ENCODE assay signal across 25 mouse cellular contexts in the genomic region with DNA sequence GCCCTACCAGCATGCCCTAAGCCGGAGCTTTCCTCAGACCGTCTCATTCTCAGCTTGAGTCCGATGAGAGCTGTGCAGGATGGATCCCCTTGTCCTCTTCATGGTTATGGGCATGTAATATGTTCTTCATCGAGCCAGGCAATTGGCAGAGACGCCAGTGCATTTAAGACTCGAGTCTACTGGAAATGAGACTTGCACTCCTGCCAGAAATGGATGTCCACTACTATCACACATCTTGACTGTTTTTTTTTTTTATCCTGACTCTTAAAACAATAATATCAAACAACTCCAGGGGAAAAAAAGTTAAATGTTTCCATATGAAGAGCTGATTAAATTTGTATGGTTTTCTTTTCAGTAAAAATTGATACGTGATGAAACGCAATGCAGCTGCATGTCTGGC.
DNase-seq lines count a peak whose midpoint lies in the region; ATAC-seq and TF ChIP-seq lines count a peak whose summit lies in the region.
"Had no signal": no experiment of that assay in that cellular context is flagged by ENCODE, and none has a peak within 500 bp of the region (broad histone marks: within the 10 kb centered on the region; RNA-seq: fewer than 3 reads in every experiment).

No protein-coding gene starts in this region.

- no peak overlapping the region for H3K4me3 ChIP-seq in hindbrain, embryonic 10.5 days
- no peak overlapping the region for H3K4me3 ChIP-seq in hindbrain, embryonic 14.5 days (replicated peaks; ENCODE audit: low read length)
- no peak overlapping the region for H3K4me3 ChIP-seq in limb, embryonic 14.5 days (replicated peaks; ENCODE audit: low read length)
- H3K4me3 ChIP-seq: erythroblast, embryonic 14.5 days; forebrain, embryonic 10.5 days; forebrain, embryonic 12.5 days had no signal

- peaks cover 7% of the 10 kb centered on the region; the same call in 1 of the 2 replicates for H3K27me3 ChIP-seq in hindbrain, embryonic 10.5 days (ENCODE audit: insufficient read depth, poor library complexity, severe bottlenecking)
- peaks cover 23% of the 10 kb centered on the region for H3K27me3 ChIP-seq in hindbrain, embryonic 14.5 days (ENCODE audit: control insufficient read depth, insufficient read depth, low read length)
- H3K27me3 ChIP-seq in limb, embryonic 14.5 days (ENCODE audit: control insufficient read depth, insufficient read depth, low read length), result peaks cover 50% of the 10 kb centered on the region
- H3K27me3 ChIP-seq: CH12.LX had no signal

- H3K9ac ChIP-seq in hindbrain, embryonic 14.5 days, result no peak overlapping the region
- no peak overlapping the region for H3K9ac ChIP-seq in limb, embryonic 14.5 days (ENCODE audit: low read depth, low read length, severe bottlenecking)
- H3K9ac ChIP-seq: forebrain, embryonic 12.5 days had no signal

- no peak for DNase-seq in hindbrain, embryonic 10.5 days (ENCODE audit: low spot score)
- no peak for DNase-seq in hindbrain, embryonic 14.5 days (ENCODE audit: low spot score)
- DNase-seq in 3T3-L1 (ENCODE audit: low read depth, low spot score) (peak; percentile 69), NIH3T3 (ENCODE audit: low read depth) (peak; percentile 64)
- DNase-seq in limb, embryonic 14.5 days (ENCODE audit: low spot score), result no peak
- no peak for DNase-seq in left cerebral cortex, adult 8-10 months (ENCODE audit: low spot score in 2 of 2)
- DNase-seq in kidney, adult 11 months, result no peak
- DNase-seq: adrenal gland, adult 8-10 months; adrenal gland, postnatal 14 days; adrenal gland, postnatal 36 days; B cell, adult 2 months; cerebellum, adult 11-12 months; cerebellum, adult 2 months; cerebellum, adult 9-10 months; cerebellum, postnatal 10 days; cerebellum, postnatal 25 days had no signal

- 0 out of 2 replicates have a peak overlapping the region, but pooled peaks have one; percentile 43 for H3K27ac ChIP-seq in hindbrain, embryonic 10.5 days
- no peak overlapping the region for H3K27ac ChIP-seq in hindbrain, embryonic 14.5 days
- 0 out of 2 replicates have a peak overlapping the region, but pooled peaks have one; percentile 13 for H3K27ac ChIP-seq in limb, embryonic 14.5 days (replicated peaks; ENCODE audit: low read depth, low read length)
- H3K27ac ChIP-seq: forebrain, embryonic 10.5 days; forebrain, embryonic 12.5 days had no signal

- no peak for ATAC-seq in hindbrain, embryonic 14.5 days (ENCODE audit: low FRiP score)
- no peak for ATAC-seq in limb, embryonic 14.5 days (ENCODE audit: low FRiP score, low read depth)
- ATAC-seq: activated CD4-positive, CD25-positive, alpha-beta regulatory T cell, adult 4 months; CD4-positive, CD25-positive, alpha-beta regulatory T cell, adult 4 months; forebrain, embryonic 14.5 days; forebrain, embryonic 16.5 days had no signal

- no peak overlapping the region for H3K4me2 ChIP-seq in hindbrain, embryonic 14.5 days (replicated peaks)
- H3K4me2 ChIP-seq in limb, embryonic 14.5 days (replicated peaks; ENCODE audit: low read depth, low read length, severe bottlenecking), result no peak overlapping the region
- H3K4me2 ChIP-seq: forebrain, embryonic 12.5 days had no signal

- no peaks in the 10 kb centered on the region for H3K9me3 ChIP-seq in hindbrain, embryonic 10.5 days
- no peaks in the 10 kb centered on the region for H3K9me3 ChIP-seq in hindbrain, embryonic 14.5 days (ENCODE audit: control insufficient read depth, low read length)
- H3K9me3 ChIP-seq in limb, embryonic 14.5 days (ENCODE audit: control insufficient read depth, low read length), result no peaks in the 10 kb centered on the region
- H3K9me3 ChIP-seq: forebrain, embryonic 10.5 days; forebrain, embryonic 12.5 days; G1E had no signal

- H3K36me3 ChIP-seq in hindbrain, embryonic 10.5 days, result no peaks in the 10 kb centered on the region
- H3K36me3 ChIP-seq in hindbrain, embryonic 14.5 days (replicated peaks; ENCODE audit: control insufficient read depth, insufficient read depth), result no peaks in the 10 kb centered on the region
- H3K36me3 ChIP-seq in limb, embryonic 14.5 days (ENCODE audit: control insufficient read depth, insufficient read depth, low read length), result no peaks in the 10 kb centered on the region
- H3K36me3 ChIP-seq: forebrain, embryonic 10.5 days; forebrain, embryonic 12.5 days had no signal

- 84% methylated on average over 8 of the region's 8 CpGs for WGBS in hindbrain, embryonic 10.5 days
- WGBS in hindbrain, embryonic 14.5 days, result 78% methylated on average over 8 of the region's 8 CpGs
- 29% methylated on average over 8 of the region's 8 CpGs for WGBS in limb, embryonic 14.5 days

- TF ChIP-seq POLR2A in limb, embryonic 14.5 days (IDR thresholded peaks at IDR 0.05; ENCODE audit: borderline replicate concordance, extremely low read depth, insufficient read depth, insufficient read length), result no peak

- peaks cover 78% of the 10 kb centered on the region for H3K4me1 ChIP-seq in hindbrain, embryonic 10.5 days (replicated peaks)
- H3K4me1 ChIP-seq in hindbrain, embryonic 14.5 days (replicated peaks; ENCODE audit: control insufficient read depth, insufficient read depth, low read length), result peaks cover 46% of the 10 kb centered on the region
- peaks cover 47% of the 10 kb centered on the region for H3K4me1 ChIP-seq in limb, embryonic 14.5 days (ENCODE audit: control insufficient read depth, insufficient read depth, low read length)

Comparison
In these comparisons a context has a peak if more than half of its experiments do, and no peak if none do; other contexts are left out.
1. DNase-seq: peak in 3T3-L1 (single experiment) and NIH3T3 (single experiment); none in hindbrain, embryonic 10.5 days (single experiment), hindbrain, embryonic 14.5 days (single experiment), limb, embryonic 14.5 days (single experiment), left cerebral cortex, adult 8-10 months (0 of 2) and kidney, adult 11 months (single experiment).